Mouse (Mus musculus) stomach, postnatal 0 days (tissue): ENCODE data around the gene Cdc42ep5. TPM values are rescaled to one million over a fixed set of nuclear protein-coding genes. Genes with fewer than 3 reads are reported as not detected.

Source experiments
- ATAC-seq: fragments of 200-750 bp; cut with Nextera tagmentation; 2 replicates; pipeline ENCODE4 v1.8.0; 2017; ENCODE audit not compliant: low FRiP score, low TSS enrichment
- DNase-seq: peaks from one replicate; pipeline ENCODE4 v3.0.0-alpha.2; 2016; ENCODE audit warnings: low spot score
- H3K27ac ChIP-seq: fragments of 300-500 bp; sonication (generic); replicated peaks from 2 replicates; pipeline ENCODE4 v1.5.1; 2014; ENCODE audit warnings: mild to moderate bottlenecking, control low read depth
- H3K27me3 ChIP-seq: fragments of 300-500 bp; sonication (generic); 2 replicates; pipeline ENCODE4 v1.6.1; 2014; ENCODE audit warnings: low read length; ENCODE audit not compliant: control insufficient read depth, insufficient read depth
- H3K36me3 ChIP-seq: fragments of 300-500 bp; sonication (generic); 2 replicates; pipeline ENCODE4 v1.6.1; 2014; ENCODE audit warnings: low read length, mixed read lengths; ENCODE audit not compliant: control insufficient read depth, insufficient read depth
- H3K4me1 ChIP-seq: fragments of 300-500 bp; sonication (generic); replicated peaks from 2 replicates; pipeline ENCODE4 v1.6.1; 2014; ENCODE audit warnings: antibody characterized with exemption; ENCODE audit not compliant: control insufficient read depth, insufficient read depth
- H3K4me2 ChIP-seq: fragments of 300-500 bp; sonication (generic); replicated peaks from 2 replicates; pipeline ENCODE4 v1.6.1; 2014; ENCODE audit warnings: low read depth, mild to moderate bottlenecking, control low read depth, moderate library complexity
- H3K4me3 ChIP-seq: fragments of 300-500 bp; sonication (generic); 2 replicates; pipeline ENCODE4 v1.5.1; 2014; ENCODE audit warnings: low read depth, low read length, control low read depth
- H3K9ac ChIP-seq: fragments of 300-500 bp; sonication (generic); 2 replicates; pipeline ENCODE4 v1.6.1; 2014; ENCODE audit warnings: mild to moderate bottlenecking, low read length, control low read depth, mixed read lengths
- H3K9me3 ChIP-seq: fragments of 300-500 bp; sonication (generic); 2 replicates; pipeline ENCODE4 v1.6.1; 2016; ENCODE audit warnings: low read length; ENCODE audit not compliant: control insufficient read depth
- CTCF ChIP-seq: IDR thresholded peaks from 2 replicates; pipeline ENCODE4 v1.5.1; 2016; ENCODE audit warnings: antibody characterized with exemption, low read depth, mild to moderate bottlenecking, moderate library complexity
- EP300 ChIP-seq: optimal IDR thresholded peaks from 2 replicates; pipeline ENCODE3; 2016; ENCODE audit warnings: antibody characterized with exemption
- WGBS: fragments of 180-500 bp; shearing (Covaris S2); extraction: QIAGEN DNeasy Blood & Tissue Kit; methylation state at CpG from one replicate; pipeline ENCODE4 v1.1.7; 2014; 5-methylcytosine and 5-hydroxymethylcytosine counted together
- polyA plus RNA-seq: library from polyadenylated mRNA; unstranded; fragments of >200 nt; fragmentation: Nextera tagmentation; extraction: Ambion mirVana; gene quantifications from 2 replicates; pipeline ENCODE4 v1.2.1, GENCODE M21; 2015

Gene Cdc42ep5
- polyA plus RNA-seq, 1 experiment from 2014 or later = 121 TPM

GRCm38 (mm10) chr7:4151241-4151640 is 13.4 kb downstream of the Cdc42ep5 start:
- H3K36me3 ChIP-seq = peaks cover 10% of the 10 kb centered on the region
- no peak overlapping the region for H3K4me3 ChIP-seq
- ATAC-seq (no peak; the same call in 1 of the 2 replicates), DNase-seq (no peak)
- WGBS = 41% methylated on average over 22 of the region's 22 CpGs
- peak overlapping the region; percentile 99 for H3K27ac ChIP-seq
- H3K4me2 ChIP-seq = peak overlapping the region; percentile 80
- H3K4me1 ChIP-seq = peaks cover 3% of the 10 kb centered on the region; the same call in 1 of the 2 replicates
- H3K9me3 ChIP-seq = no peaks in the 10 kb centered on the region
- TF ChIP-seq EP300 (no peak), CTCF (no peak)
- no peak overlapping the region for H3K9ac ChIP-seq
- no peaks in the 10 kb centered on the region for H3K27me3 ChIP-seq

GRCm38 (mm10) chr7:4150811-4151221 is 13.8 kb downstream of the Cdc42ep5 start:
- H3K4me1 ChIP-seq = peaks cover 3% of the 10 kb centered on the region; the same call in 1 of the 2 replicates
- no peaks in the 10 kb centered on the region for H3K27me3 ChIP-seq
- peak overlapping the region; percentile 99 for H3K27ac ChIP-seq
- peak; percentile 81 for ATAC-seq
- peak; percentile 93 for DNase-seq
- H3K4me2 ChIP-seq = peak overlapping the region; percentile 80
- H3K9ac ChIP-seq = no peak overlapping the region
- WGBS = 19% methylated on average over 14 of the region's 14 CpGs
- peaks cover 14% of the 10 kb centered on the region for H3K36me3 ChIP-seq
- no peaks in the 10 kb centered on the region for H3K9me3 ChIP-seq
- peak overlapping the region; percentile 73; the same call in 1 of the 2 replicates for H3K4me3 ChIP-seq
- TF ChIP-seq CTCF = no peak
- no peak for TF ChIP-seq EP300

GRCm38 (mm10) chr7:4150059-4150541 is 14.6 kb downstream of the Cdc42ep5 start, which contains the start of gene Leng9:
Gene Leng9 (minus strand): TSS chr7:4150374.
- Histone ChIP-seq H3K9ac (peak within 1 kb of the TSS; percentile 86), H3K9me3 (no peaks in the 10 kb centered on the region), H3K4me2 (peak within 1 kb of the TSS; percentile 80), H3K36me3 (peaks cover 20% of the 10 kb centered on the region), H3K27me3 (no peaks in the 10 kb centered on the region), H3K4me1 (peaks cover 3% of the 10 kb centered on the region; the same call in 1 of the 2 replicates), H3K27ac (peak within 1 kb of the TSS; percentile 99), H3K4me3 (peak within 1 kb of the TSS; percentile 73)
- DNase-seq = peak; percentile 79
- 3% methylated on average over 14 of the region's 14 CpGs for WGBS
- peak; percentile 71 for ATAC-seq
- TF ChIP-seq CTCF = no peak
- peak; percentile 8 for TF ChIP-seq EP300

GRCm38 (mm10) chr7:4149209-4150054 is 15.2 kb downstream of the Cdc42ep5 start:
- no peaks in the 10 kb centered on the region for H3K9me3 ChIP-seq
- WGBS = under 1% methylated on average over 64 of the region's 64 CpGs
- peaks cover 3% of the 10 kb centered on the region; the same call in 1 of the 2 replicates for H3K4me1 ChIP-seq
- H3K9ac ChIP-seq = peak overlapping the region; percentile 86
- peak; percentile 81 for TF ChIP-seq EP300
- no peak for TF ChIP-seq CTCF
- peak; percentile 67 for ATAC-seq
- DNase-seq = peak; percentile 85
- H3K36me3 ChIP-seq = peaks cover 24% of the 10 kb centered on the region
- no peaks in the 10 kb centered on the region for H3K27me3 ChIP-seq
- peak overlapping the region; percentile 80 for H3K4me2 ChIP-seq
- H3K4me3 ChIP-seq = peak overlapping the region; percentile 73
- H3K27ac ChIP-seq = peak overlapping the region; percentile 99

GRCm38 (mm10) chr7:4148341-4149208 is 16.1 kb downstream of the Cdc42ep5 start:
- H3K9ac ChIP-seq = peak overlapping the region; percentile 86
- peaks cover 30% of the 10 kb centered on the region for H3K36me3 ChIP-seq
- peak overlapping the region; percentile 99 for H3K27ac ChIP-seq
- peak overlapping the region; percentile 73 for H3K4me3 ChIP-seq
- H3K27me3 ChIP-seq = no peaks in the 10 kb centered on the region
- no peak for TF ChIP-seq EP300
- TF ChIP-seq CTCF = no peak
- WGBS = 25% methylated on average over 18 of the region's 18 CpGs
- no peaks in the 10 kb centered on the region for H3K9me3 ChIP-seq
- H3K4me1 ChIP-seq = peaks cover 3% of the 10 kb centered on the region; the same call in 1 of the 2 replicates
- DNase-seq = peak; percentile 44
- peak overlapping the region; percentile 80 for H3K4me2 ChIP-seq
- peak; percentile 1 for ATAC-seq
